Mouse (Mus musculus) forebrain, embryonic 16.5 days (tissue): ENCODE measurements around the gene Lsm4. TPM values are rescaled to one million over a fixed set of nuclear protein-coding genes. Genes with fewer than 3 reads are reported as not detected.

ENCODE experiments used
- ATAC-seq: fragments of 200-750 bp; cut with Nextera tagmentation; 2 replicates; pipeline ENCODE4 v1.8.0; 2017; ENCODE audit warnings: mild to moderate bottlenecking, moderate library complexity
- H3K27ac ChIP-seq: fragments of 300-500 bp; sonication (generic); 2 replicates; pipeline ENCODE4 v1.5.1; 2014; ENCODE audit warnings: low read length, control low read depth
- H3K27me3 ChIP-seq: fragments of 300-500 bp; sonication (generic); replicated peaks from 2 replicates; pipeline ENCODE4 v1.6.1; 2014; ENCODE audit warnings: low read length; ENCODE audit not compliant: control insufficient read depth, insufficient read depth
- H3K36me3 ChIP-seq: fragments of 300-500 bp; sonication (generic); 2 replicates; pipeline ENCODE4 v1.6.1; 2014; ENCODE audit not compliant: control insufficient read depth, insufficient read depth
- H3K4me1 ChIP-seq: fragments of 300-500 bp; sonication (generic); replicated peaks from 2 replicates; pipeline ENCODE4 v1.6.1; 2014; ENCODE audit warnings: low read length; ENCODE audit not compliant: control insufficient read depth, insufficient read depth
- H3K4me2 ChIP-seq: fragments of 300-500 bp; sonication (generic); 2 replicates; pipeline ENCODE4 v1.6.1; 2014; ENCODE audit warnings: mild to moderate bottlenecking, low read length, control low read depth
- H3K4me3 ChIP-seq: fragments of 300-500 bp; sonication (generic); replicated peaks from 2 replicates; pipeline ENCODE4 v1.5.1; 2014; ENCODE audit warnings: mild to moderate bottlenecking, low read length, control low read depth
- H3K9ac ChIP-seq: fragments of 300-500 bp; sonication (generic); replicated peaks from 2 replicates; pipeline ENCODE4 v1.6.1; 2014; ENCODE audit warnings: low read depth, low read length, control low read depth
- H3K9me3 ChIP-seq: fragments of 300-500 bp; sonication (generic); 2 replicates; pipeline ENCODE4 v1.6.1; 2016; ENCODE audit warnings: low read length; ENCODE audit not compliant: control insufficient read depth
- WGBS: fragments of 180-500 bp; shearing (Covaris S2); extraction: QIAGEN DNeasy Blood & Tissue Kit; methylation state at CpG from one replicate; pipeline ENCODE4 v1.1.7; 2014; 5-methylcytosine and 5-hydroxymethylcytosine counted together
- polyA plus RNA-seq: library from polyadenylated mRNA; unstranded; fragments of >200 nt; fragmentation: Nextera tagmentation; extraction: Ambion mirVana; gene quantifications from 2 replicates; pipeline ENCODE4 v1.2.1, GENCODE M21; 2015

Gene Lsm4
- polyA plus RNA-seq, 1 experiment from 2014 or later = 168 TPM

- Histone ChIP-seq H3K27ac (peak overlapping the region; percentile 13; the same call in 1 of the 2 replicates), H3K9me3 (no peaks in the 10 kb centered on the region), H3K36me3 (no peaks in the 10 kb centered on the region), H3K4me3 (no peak overlapping the region), H3K4me2 (no peak overlapping the region), H3K27me3 (no peaks in the 10 kb centered on the region), H3K4me1 (peaks cover 19% of the 10 kb centered on the region), H3K9ac (no peak overlapping the region)
- 62% methylated on average over 10 of the region's 10 CpGs for WGBS
- no peak for ATAC-seq
Observed at GRCm38 (mm10) chr8:70671615-70672324, 1.3 kb upstream of the Lsm4 start.

DNA sequence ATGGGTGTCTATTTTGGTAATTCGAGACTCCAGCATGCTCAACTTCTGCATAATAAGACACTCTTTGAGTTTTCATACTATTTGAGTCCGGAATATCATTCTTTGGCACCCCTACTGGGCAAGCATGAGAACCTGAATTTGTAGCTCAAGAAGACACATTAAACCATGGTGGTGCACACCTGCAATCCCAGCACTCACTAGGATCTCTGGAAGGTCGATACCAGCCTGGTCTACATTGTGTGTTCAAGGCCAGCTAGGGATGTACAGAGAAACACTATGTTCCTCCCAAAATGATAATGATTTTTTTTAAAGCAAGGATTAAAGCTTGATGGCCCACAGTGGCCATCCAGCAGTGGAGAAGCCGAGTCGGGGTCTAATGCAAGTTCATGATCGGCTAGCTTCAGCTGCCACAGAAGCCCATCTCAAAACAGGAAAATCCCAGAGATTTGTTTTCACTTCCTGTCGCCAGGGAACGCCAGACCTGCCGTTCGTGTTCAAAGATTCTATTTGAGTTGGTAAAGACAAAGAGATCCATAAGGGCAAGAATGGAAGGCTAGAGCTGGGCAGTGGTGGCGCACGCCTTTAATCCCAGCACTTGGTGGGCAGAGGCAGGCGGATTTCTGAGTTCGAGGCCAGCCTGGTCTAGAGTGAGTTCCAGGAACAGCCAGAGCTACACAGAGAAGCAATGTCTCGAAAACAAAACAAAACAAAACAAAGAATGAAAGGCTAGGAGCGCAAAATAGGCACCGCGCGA, 546 bp upstream of the Lsm4 start:
- no peak for ATAC-seq
- H3K4me1 ChIP-seq = peaks cover 19% of the 10 kb centered on the region
- H3K9me3 ChIP-seq = no peaks in the 10 kb centered on the region
- H3K9ac ChIP-seq = peak overlapping the region; percentile 60
- no peaks in the 10 kb centered on the region for H3K27me3 ChIP-seq
- peak overlapping the region; percentile 52 for H3K4me2 ChIP-seq
- peak overlapping the region; percentile 93 for H3K27ac ChIP-seq
- no peaks in the 10 kb centered on the region for H3K36me3 ChIP-seq
- 37% methylated on average over 19 of the region's 19 CpGs for WGBS
- peak overlapping the region; percentile 40 for H3K4me3 ChIP-seq

DNA sequence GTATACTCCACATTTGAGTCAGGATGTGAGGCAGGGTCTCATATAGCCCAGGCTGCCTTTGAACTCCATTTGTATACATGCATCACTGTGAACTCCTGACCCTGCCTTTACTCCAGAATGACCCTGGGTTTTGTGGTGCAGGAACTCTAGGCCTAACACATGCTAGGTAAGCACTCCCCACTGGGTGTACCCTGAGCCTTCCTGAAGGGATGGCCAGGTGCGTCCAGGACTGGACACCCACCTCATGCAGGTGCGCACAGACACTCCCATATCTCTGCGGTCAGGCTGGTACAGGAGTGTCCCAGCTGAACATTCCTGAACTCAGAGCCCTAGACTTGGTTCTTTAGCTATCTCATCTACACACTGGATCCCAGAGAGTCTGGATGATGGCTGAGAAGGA, 1.1 kb downstream of the Lsm4 start:
- Histone ChIP-seq H3K4me3 (peak overlapping the region; percentile 52), H3K4me1 (peaks cover 19% of the 10 kb centered on the region), H3K36me3 (no peaks in the 10 kb centered on the region), H3K9ac (peak overlapping the region; percentile 59), H3K4me2 (peak overlapping the region; percentile 83), H3K27me3 (no peaks in the 10 kb centered on the region), H3K9me3 (no peaks in the 10 kb centered on the region), H3K27ac (peak overlapping the region; percentile 91)
- ATAC-seq = no peak
- 91% methylated on average over 3 of the region's 3 CpGs for WGBS

DNA sequence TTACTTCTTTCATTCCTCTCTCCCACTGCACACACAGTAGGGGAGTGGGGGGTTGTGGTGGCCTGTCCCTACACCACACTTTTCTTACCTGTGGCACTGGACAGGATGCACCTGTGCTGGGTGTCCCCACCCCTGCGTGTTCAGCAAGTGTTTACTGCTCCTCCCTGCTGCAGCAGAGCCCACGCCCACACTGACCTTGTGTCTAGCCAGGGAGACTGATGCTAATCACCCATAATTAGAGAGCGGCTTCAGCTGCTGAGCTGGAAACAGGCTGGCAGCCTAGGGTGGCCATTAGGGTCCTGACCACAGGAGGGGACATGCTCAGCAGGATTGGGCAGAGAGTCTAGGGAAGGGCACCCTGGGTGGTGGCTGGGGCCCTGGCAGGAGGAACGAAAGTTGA, 1.7 kb downstream of the Lsm4 start:
- no peak overlapping the region for H3K4me2 ChIP-seq
- no peak overlapping the region for H3K27ac ChIP-seq
- 89% methylated on average over 4 of the region's 4 CpGs for WGBS

GRCm38 (mm10) chr8:70675336-70675735, 2.3 kb downstream of the Lsm4 start:
- ATAC-seq = no peak
- Histone ChIP-seq H3K4me3 (no peak overlapping the region), H3K4me2 (no peak overlapping the region), H3K27me3 (no peaks in the 10 kb centered on the region), H3K36me3 (no peaks in the 10 kb centered on the region), H3K27ac (no peak overlapping the region), H3K9me3 (no peaks in the 10 kb centered on the region), H3K9ac (no peak overlapping the region), H3K4me1 (peaks cover 19% of the 10 kb centered on the region)
- 86% methylated on average over 1 of the region's 1 CpGs for WGBS

More for the DNA sequence above, 1.7 kb downstream of the Lsm4 start:
- Histone ChIP-seq H3K36me3 (no peaks in the 10 kb centered on the region), H3K9ac (no peak overlapping the region), H3K4me1 (peaks cover 19% of the 10 kb centered on the region), H3K4me3 (no peak overlapping the region), H3K9me3 (no peaks in the 10 kb centered on the region), H3K27me3 (no peaks in the 10 kb centered on the region)
- no peak for ATAC-seq

DNA sequence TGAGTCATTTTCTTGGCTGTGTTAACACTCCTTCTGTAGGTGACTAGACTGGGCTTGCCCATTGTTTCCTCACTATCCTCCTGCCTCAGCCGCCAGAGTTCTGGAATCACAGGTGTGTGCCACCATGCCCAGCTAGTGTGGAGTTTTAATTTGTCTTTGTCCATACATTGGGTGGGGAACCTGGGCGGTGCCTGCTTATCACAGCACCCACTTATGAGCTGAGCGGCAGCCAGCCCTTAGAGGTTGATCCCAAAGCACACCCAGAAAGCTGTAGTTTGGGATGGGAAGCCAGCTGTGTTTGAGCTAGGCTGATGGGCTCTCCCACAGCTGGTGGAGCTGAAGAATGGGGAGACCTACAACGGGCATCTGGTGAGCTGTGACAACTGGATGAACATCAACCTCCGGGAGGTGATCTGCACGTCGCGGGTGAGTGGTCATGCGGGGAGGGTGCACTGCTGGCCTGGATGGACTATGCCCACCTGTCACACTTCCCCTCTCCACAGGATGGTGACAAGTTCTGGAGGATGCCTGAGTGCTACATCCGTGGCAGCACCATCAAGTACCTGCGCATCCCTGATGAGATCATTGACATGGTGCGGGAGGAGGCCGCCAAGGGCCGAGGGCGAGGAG, 4.5 kb downstream of the Lsm4 start:
- Histone ChIP-seq H3K4me1 (peaks cover 15% of the 10 kb centered on the region), H3K27ac (no peak overlapping the region), H3K36me3 (no peaks in the 10 kb centered on the region), H3K9me3 (no peaks in the 10 kb centered on the region), H3K4me2 (no peak overlapping the region), H3K27me3 (no peaks in the 10 kb centered on the region), H3K4me3 (no peak overlapping the region), H3K9ac (no peak overlapping the region)
- ATAC-seq = no peak
- WGBS = 92% methylated on average over 15 of the region's 15 CpGs

DNA sequence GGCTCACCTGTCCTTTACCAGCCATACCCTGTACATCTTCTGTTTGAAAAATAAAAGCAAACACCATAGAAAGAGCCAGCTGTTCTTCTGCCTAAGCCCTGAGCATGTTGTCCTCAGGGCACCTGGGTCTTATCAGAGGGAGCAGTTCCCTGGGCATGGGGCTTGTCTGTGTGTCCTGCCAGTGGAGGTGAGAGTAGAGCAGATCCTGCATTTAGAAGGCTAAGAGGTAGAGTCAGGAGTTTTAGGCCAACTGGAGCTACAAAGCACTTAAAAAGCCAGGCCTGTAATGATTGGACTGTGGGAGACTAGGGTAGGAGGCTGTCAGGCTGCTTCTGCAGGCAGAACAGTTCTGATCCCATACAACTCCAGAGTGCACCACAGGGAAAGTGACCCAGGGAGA, 5.6 kb downstream of the Lsm4 start:
- H3K36me3 ChIP-seq = no peaks in the 10 kb centered on the region
- H3K27me3 ChIP-seq = no peaks in the 10 kb centered on the region
- H3K27ac ChIP-seq = no peak overlapping the region
- H3K4me1 ChIP-seq = peaks cover 12% of the 10 kb centered on the region
- H3K9me3 ChIP-seq = no peaks in the 10 kb centered on the region
- no peak for ATAC-seq
- H3K4me3 ChIP-seq = no peak overlapping the region
- no peak overlapping the region for H3K9ac ChIP-seq
- H3K4me2 ChIP-seq = no peak overlapping the region

DNA sequence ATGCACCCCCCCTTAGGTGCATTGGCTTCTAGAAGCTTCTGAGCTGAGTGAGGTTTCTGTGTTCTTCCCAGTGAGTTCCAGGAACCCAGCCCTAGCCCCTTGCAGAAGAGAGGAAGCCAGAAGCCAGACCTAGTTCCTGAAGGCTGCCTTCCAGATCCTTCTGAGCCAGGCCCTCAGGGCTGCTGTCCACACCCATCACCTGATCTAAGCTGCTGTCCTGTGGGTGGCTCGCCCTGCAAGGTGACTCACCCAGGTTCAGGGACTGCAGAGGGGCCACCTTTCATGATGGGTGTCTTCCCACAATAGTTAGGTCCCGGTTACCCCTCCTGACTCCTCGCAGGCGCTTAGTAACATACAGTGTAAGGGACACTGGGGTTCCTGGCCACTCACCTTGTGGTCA, 6.4 kb downstream of the Lsm4 start:
- Histone ChIP-seq H3K27me3 (no peaks in the 10 kb centered on the region), H3K36me3 (no peaks in the 10 kb centered on the region), H3K9ac (no peak overlapping the region), H3K4me2 (no peak overlapping the region), H3K27ac (no peak overlapping the region), H3K4me3 (no peak overlapping the region), H3K9me3 (no peaks in the 10 kb centered on the region), H3K4me1 (peaks cover 5% of the 10 kb centered on the region)
- WGBS = 92% methylated on average over 4 of the region's 4 CpGs
- no peak for ATAC-seq

DNA sequence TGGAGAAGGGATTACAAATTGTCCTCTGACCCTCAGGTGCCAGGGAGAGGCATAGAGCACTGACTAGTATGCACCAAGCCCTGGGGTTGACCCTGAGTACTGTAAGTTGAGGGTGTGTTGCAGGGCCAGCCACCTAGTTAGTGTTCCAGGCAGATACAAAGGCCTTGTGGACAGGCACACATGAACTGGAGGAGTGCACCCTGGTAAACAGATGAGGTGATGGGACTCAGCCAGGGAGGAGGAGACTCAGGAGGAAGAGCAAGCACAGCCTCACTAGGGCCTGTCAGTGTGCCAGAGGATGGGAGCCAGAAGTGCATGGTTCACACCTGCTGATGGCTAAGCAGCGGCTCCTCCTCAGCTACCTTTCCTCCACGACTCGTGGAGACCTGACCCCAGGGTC, 7.0 kb downstream of the Lsm4 start:
- Histone ChIP-seq H3K4me2 (no peak overlapping the region), H3K36me3 (no peaks in the 10 kb centered on the region), H3K27me3 (no peaks in the 10 kb centered on the region), H3K4me3 (no peak overlapping the region), H3K9me3 (no peaks in the 10 kb centered on the region), H3K4me1 (no peaks in the 10 kb centered on the region), H3K9ac (no peak overlapping the region), H3K27ac (no peak overlapping the region)
- 84% methylated on average over 3 of the region's 3 CpGs for WGBS
- no peak for ATAC-seq
